Mouse (Mus musculus): ENCODE measurements around the gene Cdk6. TPM values are rescaled to one million over a fixed set of nuclear protein-coding genes. Genes with fewer than 3 reads are reported as not detected.
"Not testable (repeated sequence)": the region's sequence is repeated elsewhere in the genome, so short reads cannot be mapped to it uniquely, and the experiment has no call there.

Gene Cdk6
- total RNA-seq (2021), result 10 to 100 TPM; 15.6 to 16.4 TPM

DNA sequence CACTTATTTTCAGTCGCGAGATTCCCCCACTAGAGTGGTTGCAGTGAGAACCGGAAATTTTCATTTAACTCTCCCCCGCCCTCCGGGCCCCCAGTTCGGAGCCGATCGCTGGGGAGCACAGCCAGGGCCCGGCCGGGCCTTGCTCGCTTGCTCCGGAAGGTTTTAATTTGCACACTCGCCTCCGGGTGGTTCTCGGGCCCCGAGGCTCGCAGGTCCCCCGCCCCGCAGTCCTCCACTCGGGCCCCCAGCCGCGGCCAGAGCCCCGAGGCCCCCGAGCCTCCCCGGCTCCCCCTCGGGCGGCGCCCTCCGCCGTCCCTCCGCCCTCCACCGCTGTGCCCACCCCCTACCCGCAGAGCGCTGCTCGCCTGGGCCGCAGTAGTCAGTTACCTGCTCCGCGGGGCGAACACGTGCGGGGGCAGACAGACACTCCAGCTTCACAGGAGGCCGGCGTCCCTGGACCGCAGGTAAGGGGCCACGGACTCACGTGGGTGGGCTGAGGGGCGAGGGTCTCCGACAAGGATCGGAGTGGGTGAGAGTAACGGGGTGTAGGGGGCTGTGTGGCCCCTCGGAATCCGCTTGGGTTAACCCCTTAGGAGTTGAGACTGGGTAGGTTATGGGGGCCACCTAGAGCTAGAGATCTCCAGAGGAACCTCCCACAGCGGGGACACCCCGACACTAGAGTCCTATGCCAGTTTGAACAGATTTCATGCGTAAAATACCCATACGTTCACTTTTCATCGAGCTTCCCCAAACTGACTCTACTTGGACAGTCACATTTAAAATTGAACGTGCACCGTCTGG is at the start of gene Cdk6:
Gene Cdk6 (plus strand): TSS at position 375 of the 801 bp plus-strand sequence.
- intact Hi-C loops (cut with DNase I), result loop anchor here (5.0 kb wide), 1 partner anchor 189 kb away; no protein-coding TSS in a partner anchor
- peak; percentile 36 for DNase-seq

GRCm38 (mm10) chr5:3293666-3294065 is 47.6 kb upstream of the Cdk6 start:
- no peak for DNase-seq
- intact Hi-C loops (cut with DNase I), result no loop called here

DNA sequence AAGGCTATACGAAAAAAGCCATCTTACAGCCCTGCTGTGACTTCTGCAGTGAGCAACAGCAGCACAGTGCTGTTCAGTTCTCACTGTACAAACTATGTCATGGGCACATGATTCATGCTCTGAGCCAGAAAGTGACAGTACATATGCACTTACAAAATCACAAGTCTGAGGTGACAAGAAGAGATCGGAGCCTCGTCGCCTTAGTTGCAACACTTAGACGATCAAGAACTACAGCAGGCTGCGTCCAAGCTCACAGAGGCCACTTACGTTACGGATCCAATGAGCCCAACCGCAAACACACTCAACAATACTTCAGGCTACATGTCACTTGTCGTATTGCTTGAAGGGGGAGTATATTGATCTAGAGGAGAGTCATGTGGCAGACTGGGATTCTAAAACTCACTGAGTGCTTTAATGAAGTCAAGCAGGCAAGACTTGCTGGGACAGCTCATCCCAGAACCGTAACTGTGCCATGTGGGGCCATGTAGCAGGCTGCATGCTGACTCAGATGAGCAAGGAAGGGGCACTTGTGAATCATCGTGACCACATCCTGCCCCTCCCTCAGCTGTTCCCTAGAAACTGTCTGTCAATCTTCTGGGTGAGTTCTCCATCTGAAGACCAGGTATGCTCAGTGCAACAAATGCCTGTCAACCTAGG is 40.4 kb upstream of the Cdk6 start:
- intact Hi-C loops (cut with DNase I), result no loop called here
- DNase-seq, result no peak

DNA sequence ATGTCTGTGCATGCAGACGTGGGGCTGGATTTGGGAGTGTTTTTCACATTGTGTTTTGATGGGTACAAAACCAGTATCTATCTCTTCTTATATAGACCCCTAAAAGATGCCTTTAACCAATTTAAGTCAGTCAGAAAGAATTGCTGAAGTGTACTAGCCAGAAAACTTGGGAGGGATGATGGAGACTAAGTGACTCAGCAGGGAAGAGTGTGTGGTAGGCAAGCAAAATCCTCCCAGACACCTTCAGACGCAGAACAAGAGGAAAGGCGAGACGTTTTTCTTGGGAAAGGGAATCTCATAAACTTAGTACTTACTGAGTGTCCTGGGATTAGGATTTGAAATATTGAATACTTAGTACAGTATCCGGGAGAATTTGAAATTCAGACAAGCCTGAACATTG is 39.8 kb upstream of the Cdk6 start:
- intact Hi-C loops (cut with DNase I), result no loop called here
- DNase-seq, result no peak

GRCm38 (mm10) chr5:3303876-3304275 is 37.4 kb upstream of the Cdk6 start:
- intact Hi-C loops (cut with DNase I), result no loop called here
- DNase-seq, result no peak

DNA sequence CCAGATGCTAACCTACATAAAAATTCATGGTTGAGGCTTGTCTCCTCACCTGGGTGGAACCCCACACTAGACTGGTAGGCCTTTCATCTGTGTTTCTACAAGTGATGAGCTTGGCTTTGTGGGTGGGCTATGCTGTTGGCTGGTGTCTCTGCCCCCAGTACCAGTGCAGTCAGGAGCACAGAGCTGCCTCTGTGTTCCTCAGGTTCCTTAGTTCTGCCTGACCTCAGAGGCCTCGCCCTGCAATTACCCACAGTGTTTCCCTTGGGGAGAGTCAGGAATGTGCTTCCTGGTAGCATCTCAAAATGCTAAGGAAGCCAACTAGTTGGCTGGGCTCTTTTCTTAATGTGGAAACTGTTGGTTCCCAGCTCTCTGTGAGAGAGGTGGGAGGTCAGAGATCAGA is 35.1 kb upstream of the Cdk6 start:
- intact Hi-C loops (cut with DNase I), result no loop called here
- DNase-seq, result no peak

DNA sequence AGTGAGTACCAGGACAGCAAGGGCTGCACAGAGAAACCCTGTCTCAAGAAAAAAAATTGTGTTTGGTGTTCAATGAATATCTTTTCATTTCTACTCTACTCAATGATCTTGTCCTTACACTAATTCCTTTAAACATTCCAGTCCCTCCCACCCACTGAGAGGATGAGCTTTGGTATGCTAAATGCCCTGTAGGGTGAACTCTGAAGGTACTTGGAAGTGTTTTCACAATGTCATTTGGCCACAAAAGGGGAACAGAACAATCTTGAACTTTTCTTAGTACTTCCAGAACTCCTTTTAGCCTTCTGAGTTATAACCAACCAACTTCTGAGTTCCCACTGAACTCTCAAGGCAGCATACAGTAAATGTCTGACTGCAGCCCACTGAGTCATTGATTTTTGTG is 32.2 kb upstream of the Cdk6 start:
- no peak for DNase-seq
- intact Hi-C loops (cut with DNase I), result no loop called here

DNA sequence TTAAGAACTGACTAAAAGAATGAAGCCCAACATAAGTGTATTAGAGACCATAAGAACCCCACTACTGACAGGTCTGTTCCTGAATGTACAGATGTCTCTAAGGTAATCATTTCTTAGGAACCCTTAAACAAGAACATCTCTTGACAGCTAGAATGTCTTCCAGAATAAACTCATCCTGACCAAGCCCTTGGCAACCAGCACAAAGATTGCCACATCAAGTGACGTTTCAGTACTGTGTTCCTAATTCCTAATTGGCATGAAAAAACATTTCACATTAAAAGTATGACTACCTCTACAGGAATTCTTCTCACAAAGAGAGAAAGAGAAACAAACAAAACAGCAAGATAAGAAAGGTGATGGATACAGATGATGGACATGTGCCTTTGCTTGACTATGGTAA is 31.7 kb upstream of the Cdk6 start:
- intact Hi-C loops (cut with DNase I), result no loop called here
- DNase-seq, result no peak

DNA sequence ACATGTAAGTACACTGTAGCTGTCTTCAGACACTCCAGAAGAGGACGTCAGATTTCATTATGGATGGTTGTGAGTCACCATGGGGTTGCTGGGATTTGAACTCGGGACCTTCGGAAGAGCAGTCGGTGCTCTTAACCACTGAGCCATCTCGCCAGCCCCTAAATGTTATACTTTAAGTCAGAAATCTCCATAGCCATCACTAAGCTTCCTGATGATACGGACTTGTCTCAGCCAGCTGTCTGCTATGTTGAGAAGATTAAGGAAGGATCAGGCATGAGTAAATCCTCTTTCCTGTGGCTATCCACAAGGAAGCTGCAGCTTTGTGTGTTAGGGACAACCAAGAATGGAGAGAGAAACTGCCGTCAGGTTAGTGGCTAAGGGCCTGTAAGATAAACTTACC is 30.1 kb upstream of the Cdk6 start:
- DNase-seq; intact Hi-C loops (cut with DNase I): not testable (repeated sequence)

- intact Hi-C loops (cut with DNase I), result not testable (repeated sequence)
Observed at GRCm38 (mm10) chr5:3317724-3318123, 23.6 kb upstream of the Cdk6 start.

DNA sequence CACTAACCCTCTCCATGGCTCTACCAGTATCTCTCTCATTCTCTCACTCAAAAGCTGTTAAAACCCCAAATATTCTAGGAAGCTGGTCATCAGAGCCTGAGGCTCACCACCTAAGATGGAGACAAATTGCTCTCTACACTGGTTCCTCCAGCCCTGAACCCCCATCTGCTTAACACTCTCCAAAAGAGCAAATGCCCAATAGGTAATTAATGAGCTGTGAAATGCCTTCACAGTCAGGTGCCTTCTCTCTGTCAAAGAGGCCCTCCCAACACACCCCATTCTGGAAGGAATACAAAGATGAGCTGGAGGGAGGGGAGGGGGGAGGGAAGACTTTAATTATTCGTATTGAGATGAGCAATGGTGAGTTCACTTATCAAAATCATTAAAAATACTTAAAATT is 21.1 kb upstream of the Cdk6 start:
- no peak for DNase-seq
- intact Hi-C loops (cut with DNase I), result no loop called here

More at GRCm38 (mm10) chr5:3317724-3318123, 23.6 kb upstream of the Cdk6 start:
- DNase-seq, result not testable (repeated sequence)

DNA sequence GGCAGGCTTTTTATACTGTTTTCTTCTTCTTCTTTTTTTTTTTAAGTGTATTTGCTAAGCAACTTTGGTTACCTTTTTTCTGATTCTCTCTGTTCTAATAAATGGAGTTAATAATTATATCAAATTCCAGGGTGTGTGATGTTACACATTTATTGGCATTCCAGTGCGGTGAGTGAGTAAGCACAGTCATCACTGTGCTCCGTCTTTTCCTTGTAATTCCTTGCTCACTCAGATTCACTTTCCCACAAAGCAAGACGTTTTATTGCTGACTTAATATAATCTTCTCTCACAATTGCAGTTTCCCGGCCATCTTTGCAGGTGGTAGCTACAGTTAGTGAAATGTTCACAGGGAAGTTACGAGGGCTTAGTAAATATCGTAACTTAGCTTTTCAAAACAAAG is 19.2 kb upstream of the Cdk6 start:
- DNase-seq, result no peak
- intact Hi-C loops (cut with DNase I), result no loop called here

- intact Hi-C loops (cut with DNase I), result no loop called here
- no peak for DNase-seq
Observed at GRCm38 (mm10) chr5:3324116-3324515, 17.2 kb upstream of the Cdk6 start.

- no peak for DNase-seq
- intact Hi-C loops (cut with DNase I), result no loop called here
Observed at GRCm38 (mm10) chr5:3329361-3329760, 11.9 kb upstream of the Cdk6 start.

DNA sequence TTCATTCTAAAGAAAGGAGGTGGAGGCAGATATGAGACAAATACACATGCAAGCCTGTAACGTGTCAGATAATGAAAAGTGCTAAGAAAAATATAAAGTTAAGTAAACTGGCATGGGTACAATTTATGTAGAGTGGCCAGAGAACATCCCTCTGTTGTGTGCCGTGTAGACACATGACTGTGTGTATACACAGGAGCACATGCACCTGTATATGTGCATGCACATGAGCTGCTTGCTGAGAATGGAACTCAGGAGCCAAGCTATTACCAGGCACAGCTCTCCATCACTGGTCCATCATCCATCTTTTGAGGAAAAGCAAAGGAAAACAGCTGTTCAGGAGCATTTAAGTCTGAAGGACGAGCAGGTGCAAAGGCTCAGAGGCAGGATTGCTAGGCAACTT is 10.4 kb upstream of the Cdk6 start:
- intact Hi-C loops (cut with DNase I), result no loop called here
- DNase-seq, result no peak

DNA sequence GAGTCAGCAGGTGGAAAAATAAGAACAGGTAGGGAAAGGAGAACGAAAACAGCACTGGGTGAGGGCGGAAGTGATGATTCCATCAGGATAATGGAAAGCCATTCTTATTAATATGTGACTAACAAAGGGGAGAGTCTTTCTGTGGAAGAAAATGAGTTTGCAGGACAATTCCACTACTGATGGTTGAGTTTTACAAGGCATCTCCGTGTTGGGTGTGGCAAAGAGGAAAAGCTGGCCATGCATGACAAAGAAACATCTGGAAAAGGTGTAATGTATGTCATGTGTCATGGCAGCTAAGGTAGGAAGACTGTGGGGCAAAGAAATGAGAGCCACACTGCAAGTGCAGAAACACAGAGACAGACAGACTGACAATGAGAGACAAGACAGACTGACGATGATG is 8.3 kb upstream of the Cdk6 start:
- DNase-seq; intact Hi-C loops (cut with DNase I): not testable (repeated sequence)

GRCm38 (mm10) chr5:3340340-3341058 is 786 bp upstream of the Cdk6 start:
- DNase-seq, result peak; percentile 6
- intact Hi-C loops (cut with DNase I), result loop anchor here (5.0 kb wide), 1 partner anchor 188 kb away; no protein-coding TSS in a partner anchor

- peak; percentile 33 for DNase-seq
- intact Hi-C loops (cut with DNase I), result loop anchor here (2.0 to 5.0 kb wide), 2 partner anchors 169 to 190 kb away; no protein-coding TSS in a partner anchor
Observed at GRCm38 (mm10) chr5:3341931-3342770, 866 bp downstream of the Cdk6 start.

- DNase-seq, result peak; percentile 61
- intact Hi-C loops (cut with DNase I), result loop anchor here (2.0 to 5.0 kb wide), 2 partner anchors 168 to 191 kb away; no protein-coding TSS in a partner anchor
Observed at GRCm38 (mm10) chr5:3342771-3343565, 1.7 kb downstream of the Cdk6 start.
